Mouse (Mus musculus) heart, postnatal 10 days (tissue): ENCODE measurements around the gene Alg9. TPM values are rescaled to one million over a fixed set of nuclear protein-coding genes. Genes with fewer than 3 reads are reported as not detected.
A peak's percentile ranks its signal among the peaks of the same experiment; 100 is the strongest.

ENCODE experiments used
- DNase-seq, 2 experiments: peaks; one replicate each; pipeline ENCODE4 v3.0.0; 2021
- intact Hi-C: fragments of 180-260 bp; cut with DNase I; formaldehyde crosslinking; loops from one replicate; pipeline ENCODE4 v1.15.1; 2025
- total RNA-seq, 2 experiments: library from RNA; stranded (reverse); gene quantifications; 2 replicates each; pipeline ENCODE4 v1.2.3; 2021

Gene Alg9
- total RNA-seq, 2 experiments from 2014 or later = 10.5 to 16.1 TPM

DNA sequence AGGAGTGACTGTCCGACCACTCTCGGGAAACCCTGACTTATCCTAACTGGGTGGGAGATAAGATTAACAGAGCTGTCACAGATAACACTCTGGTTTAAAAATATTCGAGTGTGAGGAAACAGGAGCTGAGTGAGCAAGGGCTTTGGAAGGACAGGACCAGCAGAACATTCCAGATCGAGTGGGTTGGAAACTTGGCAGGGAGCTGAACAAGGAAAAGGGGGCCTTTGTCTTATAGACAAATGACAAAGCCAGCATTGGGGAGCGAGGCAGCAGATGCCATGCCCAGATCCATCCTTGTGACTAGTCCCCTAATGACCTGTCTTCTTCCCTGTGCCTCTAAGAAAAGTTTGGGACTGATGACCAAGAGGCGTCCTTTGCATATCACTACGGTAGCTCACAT lies 20.9 kb upstream of the Alg9 start:
- DNase-seq = peak; percentile 43 to 44
- intact Hi-C loops = loop anchor here (1.0 kb wide), 1 partner anchor 31 kb away; no protein-coding TSS in a partner anchor

DNA sequence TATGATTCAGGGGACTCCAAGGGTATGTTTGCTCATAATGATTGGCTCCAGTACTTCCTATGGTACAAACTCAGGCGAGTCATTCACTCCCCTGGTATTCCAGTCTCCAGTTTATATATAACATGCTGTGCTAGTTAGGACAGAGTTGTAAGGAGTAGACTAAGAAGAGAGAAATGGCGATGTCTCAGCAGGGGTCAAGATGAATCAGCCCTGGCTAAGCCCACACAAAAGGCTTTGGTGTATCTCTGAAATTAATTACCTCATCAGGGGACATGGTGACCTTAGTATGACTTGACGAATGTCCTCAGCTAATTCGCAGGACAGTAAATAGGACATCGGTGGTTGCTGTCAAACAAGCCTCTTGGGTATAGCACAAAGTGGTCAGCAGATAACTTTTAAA lies 18.1 kb upstream of the Alg9 start:
- DNase-seq = no peak
- intact Hi-C loops = no loop called here

DNA sequence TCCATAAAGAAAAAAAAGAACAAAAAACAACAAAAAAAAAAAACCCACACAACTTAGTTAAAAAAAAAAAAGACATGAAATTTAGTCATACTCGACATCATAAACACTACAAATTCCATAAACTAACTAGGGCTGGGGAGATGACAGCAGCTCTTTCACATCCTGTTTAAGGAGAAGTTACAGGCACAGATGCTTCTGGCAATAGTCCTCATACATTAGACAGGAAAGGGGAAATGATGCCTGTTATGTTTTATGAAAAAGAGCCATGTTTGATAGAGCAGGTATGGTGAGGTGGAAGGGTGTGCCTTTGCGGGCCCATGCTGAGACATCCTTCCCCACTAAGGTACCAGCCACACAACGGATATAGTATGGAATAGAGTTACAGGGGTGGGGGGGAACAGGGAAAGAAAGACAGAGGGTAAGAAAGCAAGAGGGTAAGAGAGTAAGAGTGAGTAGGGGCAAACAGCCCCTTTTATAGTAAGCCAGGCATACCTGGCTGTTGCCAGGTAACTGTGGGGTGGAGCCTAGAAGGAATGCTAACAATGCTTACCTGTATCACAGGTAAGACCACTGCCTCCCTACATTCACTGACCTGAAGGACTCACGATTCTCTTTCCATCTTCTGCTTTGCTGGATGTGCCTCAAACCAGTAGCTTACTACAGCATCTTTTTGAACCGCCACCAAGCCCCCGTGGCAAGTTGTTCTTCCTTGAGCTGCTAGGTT lies 13.1 kb upstream of the Alg9 start:
- no peak for DNase-seq
- intact Hi-C loops = no loop called here

DNA sequence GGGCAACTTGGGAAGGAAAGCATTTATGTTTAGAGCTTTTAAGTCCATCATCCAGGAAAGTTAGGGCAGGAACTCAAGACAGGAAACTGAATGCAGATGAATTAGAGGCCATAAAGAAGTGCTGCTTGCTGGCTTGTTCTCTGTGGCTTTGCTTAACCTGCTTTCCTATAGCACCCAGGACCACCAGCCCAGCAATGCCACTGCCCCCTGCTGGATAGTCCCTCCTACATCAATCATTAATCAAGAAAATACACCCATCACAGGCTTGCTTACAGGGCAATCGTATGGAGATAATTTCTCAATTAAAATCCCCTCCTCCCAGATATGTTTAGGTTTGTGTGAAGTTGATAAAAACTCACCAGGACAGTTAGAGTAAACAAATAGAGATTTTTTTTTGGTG lies 11.5 kb upstream of the Alg9 start:
- DNase-seq = peak in 1 of 2 experiments; percentile 48
- intact Hi-C loops = no loop called here

DNA sequence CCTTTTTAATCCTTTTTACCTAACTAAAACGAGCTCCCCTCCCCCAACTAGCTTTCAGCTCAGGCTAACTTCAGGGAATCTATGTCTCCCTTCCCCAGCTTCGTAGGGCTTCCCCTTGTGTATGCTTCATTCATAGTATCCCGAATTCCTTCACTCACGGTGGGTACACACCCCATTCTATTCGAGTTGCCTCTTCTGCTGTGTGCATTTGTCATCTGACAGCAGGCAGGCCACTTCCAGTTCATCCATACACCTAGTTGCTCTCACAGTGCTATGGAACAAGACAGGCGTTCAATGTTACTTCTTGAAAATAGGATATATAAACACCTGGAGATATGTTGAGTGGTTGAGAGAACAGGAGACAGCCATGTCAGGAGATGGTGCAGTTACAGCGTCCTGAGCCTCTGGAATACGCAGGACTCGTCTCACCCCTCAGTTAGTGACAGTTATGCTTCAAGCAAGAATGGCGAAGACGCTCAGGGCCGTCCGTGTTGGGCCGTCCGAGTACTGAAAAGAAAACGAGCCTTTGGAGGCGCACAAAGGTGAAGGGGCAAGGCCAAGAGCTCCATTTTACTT lies 7.2 kb upstream of the Alg9 start:
- DNase-seq = peak in 1 of 2 experiments; percentile 29
- intact Hi-C loops = loop anchor here (5.0 kb wide), 3 partner anchors 70 to 165 kb away; partner anchors contain the start of genes Nkapd1, Pih1d2, Sdhd and Timm8b

DNA sequence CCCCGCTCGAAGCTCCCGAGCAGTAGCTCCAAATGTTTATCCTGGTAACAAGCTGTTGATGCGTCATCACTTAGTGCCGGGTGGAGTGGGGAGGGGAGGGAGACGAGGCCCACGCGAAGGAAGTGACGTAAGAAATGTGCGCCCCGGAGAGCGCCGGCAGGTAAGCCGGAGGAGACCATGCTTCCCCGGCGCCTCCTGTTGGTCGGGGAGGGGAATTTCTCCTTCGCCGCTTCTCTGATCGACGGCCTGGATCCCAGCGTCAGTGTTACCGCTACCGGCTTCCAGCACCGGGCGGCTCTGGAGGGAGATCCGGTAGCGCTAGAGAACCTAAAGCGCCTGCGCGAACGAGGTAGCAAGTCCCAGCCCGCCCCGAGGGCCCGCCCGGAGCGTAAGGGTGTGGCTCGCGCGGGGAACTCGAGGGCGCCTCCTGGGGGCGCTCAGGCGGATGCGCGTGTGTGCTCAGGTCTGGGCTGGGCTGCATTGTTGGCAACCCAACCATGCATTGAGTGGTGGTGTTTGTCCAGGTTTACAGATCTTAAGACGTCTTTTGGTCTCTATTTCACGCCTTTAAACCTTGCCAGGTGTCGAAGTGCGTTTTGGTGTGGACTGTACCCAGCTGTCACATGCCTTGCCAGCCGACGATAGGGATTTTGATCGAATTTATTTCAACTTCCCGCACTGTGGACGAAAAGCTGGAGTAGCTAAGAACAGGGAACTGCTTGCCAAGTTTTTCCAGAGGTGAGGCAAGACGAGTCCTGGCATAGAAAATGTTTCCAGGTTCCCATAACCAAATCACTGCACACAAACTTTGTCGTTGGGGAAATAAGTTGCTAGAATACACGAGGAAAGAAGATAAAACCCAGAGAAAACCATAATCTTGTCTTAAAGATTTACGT lies 6.5 kb upstream of the Alg9 start, which contains the start of gene Fdxacb1:
Fdxacb1 (plus strand) TSS at position 130 of the 896 bp plus-strand sequence.
- intact Hi-C loops = loop anchor here (5.0 kb wide), 3 partner anchors 71 to 166 kb away; partner anchors contain the start of genes Nkapd1, Pih1d2, Sdhd and Timm8b
- peak; percentile 99 for DNase-seq

DNA sequence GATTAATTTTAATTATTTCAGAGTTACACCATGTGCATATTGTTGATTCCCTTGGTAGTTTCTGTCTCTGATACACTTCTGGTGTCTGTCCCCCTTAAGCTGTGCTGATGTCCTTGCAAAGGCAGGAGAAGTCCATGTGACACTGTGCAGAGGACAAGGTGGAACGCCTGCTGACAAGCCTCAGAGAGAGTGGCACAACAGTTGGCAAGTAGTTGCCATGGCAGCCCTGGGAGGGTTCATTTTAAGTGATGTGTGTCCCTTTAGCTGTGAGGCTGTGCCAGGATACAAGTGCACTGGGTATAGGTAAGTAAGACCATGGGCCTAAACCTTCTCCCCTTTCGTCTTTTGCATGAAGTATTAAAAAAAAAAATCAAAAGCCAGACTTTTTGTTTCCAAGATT lies 4.8 kb upstream of the Alg9 start:
- DNase-seq = peak; percentile 43 to 48
- intact Hi-C loops = no loop called here

DNA sequence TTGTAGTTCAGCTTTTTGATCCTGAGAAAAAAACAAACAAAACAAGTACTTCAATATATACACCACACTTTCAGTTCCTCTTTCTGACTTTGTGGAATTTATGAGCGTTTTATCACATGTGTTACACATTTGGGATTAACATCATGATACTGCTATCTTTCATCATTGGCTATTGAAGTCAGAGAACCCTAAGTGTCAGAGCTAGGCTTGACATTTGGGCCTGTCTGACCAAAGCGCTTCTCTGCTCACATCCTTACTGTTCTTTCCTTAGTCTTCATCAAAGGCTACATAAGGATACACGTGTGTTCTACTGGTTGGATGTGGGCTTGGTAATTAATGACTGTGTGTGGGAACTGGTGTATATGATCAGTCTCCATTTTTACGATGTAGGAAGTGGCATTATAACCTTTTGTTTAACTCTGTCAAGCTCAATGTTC lies 775 bp upstream of the Alg9 start:
- intact Hi-C loops = no loop called here
- no peak for DNase-seq

DNA sequence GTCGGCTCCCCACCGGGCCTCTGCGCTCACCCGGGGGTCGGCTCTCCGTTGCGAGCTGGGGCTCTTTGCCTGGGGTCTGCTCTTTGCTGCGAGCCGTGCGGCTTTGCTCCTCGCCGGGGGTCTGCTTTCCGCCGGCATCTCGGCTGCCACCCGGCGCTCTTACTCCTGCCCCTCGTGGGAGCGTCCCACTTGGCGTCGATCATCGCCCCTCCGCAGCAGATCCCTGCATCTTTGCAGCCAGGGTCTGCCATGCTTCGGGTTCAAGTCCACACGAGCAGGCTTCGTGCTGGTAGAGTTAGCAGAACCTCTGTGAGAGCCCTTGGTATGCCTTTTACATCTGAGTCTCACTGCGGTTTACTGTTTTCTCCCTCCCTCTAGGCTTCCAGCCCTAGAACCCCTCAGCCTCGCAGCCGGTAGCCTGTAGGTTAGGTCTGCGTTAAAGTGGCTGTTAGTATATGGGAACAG lies 875 bp downstream of the Alg9 start:
- DNase-seq = peak in 1 of 2 experiments; percentile 20
- intact Hi-C loops = no loop called here

DNA sequence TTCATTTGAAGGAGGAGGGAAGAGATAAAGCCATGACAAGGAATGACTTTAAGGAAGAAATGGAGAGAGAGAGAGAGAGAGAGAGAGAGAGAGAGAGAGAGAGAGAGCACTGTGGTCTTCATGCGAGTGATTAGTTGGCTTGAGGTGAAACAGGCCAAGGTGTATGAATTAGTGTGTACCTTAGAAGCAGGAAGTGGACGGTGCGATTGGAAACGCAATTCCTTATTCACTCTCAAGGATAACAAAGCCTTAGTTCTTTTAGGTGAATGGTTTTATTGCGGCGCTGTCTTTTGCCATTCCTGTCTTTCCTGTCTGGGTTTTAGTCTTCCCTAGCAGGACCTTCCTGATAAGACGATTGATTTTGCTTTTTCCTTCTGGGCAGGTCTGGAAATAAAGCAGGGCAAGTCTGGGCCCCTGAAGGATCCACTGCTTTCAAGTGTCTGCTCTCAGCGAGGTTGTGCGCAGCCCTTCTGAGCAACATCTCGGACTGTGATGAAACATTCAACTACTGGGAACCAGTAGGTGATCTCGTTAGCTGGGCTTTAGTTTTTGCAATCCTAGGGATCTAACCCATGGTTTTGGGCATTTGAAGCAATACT lies 1.4 kb downstream of the Alg9 start:
- intact Hi-C loops = no loop called here
- no peak for DNase-seq

DNA sequence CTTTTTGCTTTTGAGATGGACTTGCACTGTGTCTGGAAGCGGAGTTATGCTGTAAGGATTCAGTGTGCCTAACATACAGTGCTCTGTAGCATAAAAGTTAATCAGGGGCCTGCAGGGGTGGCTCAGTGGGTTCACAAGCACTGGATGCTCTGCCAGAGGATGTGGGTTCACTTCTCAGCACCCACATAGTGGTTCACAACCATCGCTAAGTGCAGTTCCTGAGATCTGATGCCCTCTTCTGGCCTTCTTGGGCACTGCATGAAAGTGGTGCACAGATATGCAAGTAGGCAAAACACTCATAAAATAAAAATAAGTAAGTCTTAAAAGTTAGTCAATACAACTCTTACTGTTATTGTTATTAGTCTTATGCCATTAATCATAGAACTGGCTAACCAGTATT lies 7.3 kb downstream of the Alg9 start:
- intact Hi-C loops = no loop called here
- peak in 1 of 2 experiments; percentile 40 for DNase-seq

DNA sequence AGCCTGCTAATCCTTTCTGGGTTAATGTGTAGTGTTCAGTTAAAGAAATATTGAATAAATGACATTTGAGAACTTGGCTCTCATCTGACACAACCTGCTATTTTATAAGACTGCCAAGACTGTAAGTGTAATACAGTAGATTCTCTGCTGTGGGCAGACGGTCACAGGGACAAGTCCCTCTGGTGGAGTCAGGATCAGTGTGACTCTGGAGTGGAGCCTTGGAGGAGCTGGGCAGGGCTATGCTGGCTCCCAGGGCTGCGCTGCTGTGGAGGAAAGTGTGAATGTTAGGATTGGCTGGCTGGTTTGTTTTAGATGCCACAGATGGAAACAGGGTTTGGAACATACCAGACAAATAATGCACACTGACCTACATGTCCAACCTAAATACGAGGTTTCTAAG lies 20.4 kb downstream of the Alg9 start:
- no peak for DNase-seq
- intact Hi-C loops = no loop called here

DNA sequence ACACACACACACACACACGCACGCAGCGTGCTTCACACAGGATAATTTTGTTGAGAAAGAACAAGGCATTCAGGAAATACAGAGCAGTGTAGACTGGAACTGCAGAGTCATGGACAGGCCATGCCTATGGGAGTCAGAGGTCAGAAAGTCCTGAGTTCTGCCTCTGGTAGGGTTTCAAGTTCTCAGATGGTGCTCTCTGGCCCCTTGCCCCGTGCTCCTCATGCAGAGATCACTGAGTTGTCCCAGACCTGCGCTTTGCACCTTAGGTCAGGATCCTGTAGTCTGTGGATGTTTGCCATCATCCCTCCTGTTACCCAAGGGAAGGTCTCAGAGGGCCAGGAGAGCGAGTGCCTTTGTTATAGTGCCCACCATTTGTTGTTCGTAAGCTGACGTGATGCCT lies 22.0 kb downstream of the Alg9 start:
- intact Hi-C loops = no loop called here
- DNase-seq = no peak

DNA sequence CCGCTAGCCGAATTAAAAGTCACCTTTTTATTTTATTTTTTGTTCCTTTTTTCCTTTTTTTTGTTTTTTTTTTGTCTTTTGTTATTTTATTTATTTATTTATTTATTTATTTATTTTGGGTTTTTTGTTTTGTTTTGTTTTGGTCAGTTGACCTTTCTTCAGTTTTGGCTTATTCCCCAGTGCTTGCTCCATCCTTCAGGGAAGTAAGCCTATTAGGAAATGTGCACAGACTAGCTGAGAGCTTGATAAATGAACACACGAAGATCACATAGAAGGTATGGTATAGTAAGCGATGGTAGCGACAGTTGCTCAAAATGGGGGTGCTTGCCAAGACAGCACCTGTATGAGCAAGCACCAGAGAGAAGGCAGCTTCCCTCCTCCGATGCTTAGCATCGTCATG lies 22.8 kb downstream of the Alg9 start:
- intact Hi-C loops = no loop called here
- no peak for DNase-seq

DNA sequence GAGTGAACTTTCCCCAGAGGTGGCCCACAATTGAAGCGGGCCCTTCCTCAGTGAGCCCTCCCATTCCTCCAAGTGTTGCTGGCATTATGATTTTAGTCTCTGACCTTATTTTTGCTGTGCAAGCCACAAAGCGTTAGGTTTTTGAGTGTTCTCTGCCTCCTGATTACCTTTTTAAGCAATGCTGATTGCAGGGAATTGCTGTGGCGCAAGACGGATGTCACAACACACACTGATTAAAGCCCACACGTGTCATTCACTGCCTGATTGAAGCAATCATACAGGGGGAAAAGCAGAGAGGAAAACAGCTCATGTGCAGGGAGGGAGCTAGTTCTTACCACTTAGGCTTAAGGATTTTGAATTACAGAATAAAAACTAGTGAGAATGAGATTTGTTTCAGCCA lies 23.5 kb downstream of the Alg9 start:
- intact Hi-C loops = no loop called here
- no peak for DNase-seq

DNA sequence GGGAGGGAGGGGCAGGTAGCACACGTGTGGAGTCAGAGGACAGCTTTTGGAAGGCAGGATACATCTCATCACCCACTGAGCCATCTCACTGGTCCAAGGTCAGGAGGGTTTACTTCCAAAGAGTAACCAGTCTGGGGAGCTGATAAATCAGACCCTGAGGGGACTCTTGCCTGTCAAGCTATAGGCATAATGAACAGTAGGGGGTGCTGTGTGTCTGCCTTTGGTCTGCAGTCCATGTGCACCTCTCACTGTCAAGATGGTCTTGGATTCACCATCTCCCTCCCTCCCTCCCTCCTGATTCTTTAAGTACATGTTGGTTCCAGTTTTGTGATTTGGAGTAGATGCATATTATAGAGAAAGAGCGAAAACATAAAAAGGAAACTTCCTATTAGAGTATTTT lies 26.2 kb downstream of the Alg9 start:
- intact Hi-C loops = loop anchor here (1.0 to 2.0 kb wide), 2 partner anchors 208 to 352 kb away; partner anchors contain the start of gene Sik2
- DNase-seq = peak; percentile 46 to 71

DNA sequence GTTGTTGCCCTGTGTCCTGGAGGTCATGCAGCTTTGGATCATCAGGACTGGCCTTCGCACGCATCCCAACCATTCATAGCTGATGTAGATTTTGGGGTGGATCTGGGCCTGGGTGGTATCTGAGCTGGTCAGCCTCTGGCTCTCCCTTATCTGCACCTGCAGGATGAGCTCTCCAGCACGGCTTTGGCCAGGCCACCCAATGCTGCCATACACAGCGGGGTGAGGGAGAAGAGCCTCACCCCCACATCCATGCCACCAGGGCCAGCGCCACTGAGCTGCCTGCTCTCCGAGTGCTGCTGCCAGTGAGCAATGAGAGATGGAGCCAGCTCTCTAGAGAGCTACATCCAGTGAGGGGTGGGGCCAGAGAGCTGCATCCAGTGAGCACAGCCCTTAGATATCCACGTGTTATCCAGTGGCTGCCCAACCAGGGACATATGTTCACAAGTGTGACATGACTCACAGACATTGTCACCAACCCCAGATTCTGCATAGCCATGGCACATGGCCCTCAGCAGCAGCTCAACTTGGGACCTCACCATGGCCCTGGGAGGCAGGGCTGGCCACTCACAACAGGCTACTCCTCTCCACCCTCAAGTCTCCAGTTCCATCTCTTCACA lies 28.3 kb downstream of the Alg9 start:
- intact Hi-C loops = no loop called here
- DNase-seq = no peak

DNA sequence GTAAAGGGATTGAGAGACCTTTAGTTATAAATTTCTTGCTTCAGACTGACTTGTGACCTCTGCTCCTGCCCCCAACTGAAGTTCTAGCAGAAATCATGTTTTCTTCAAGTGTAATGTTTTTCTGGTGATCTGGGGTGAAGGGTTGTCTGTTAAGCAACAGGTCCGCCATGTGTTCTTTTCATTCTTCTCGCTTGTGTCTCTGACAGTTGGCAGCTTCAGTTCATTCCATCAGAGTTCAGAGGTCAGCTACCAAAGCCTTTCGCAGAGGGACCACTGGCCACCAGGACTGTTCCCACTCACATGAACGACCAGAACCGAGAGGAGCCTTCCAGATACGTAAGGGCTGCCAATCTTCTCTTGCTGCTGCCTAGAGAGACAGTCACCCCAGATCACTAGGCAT lies 33.7 kb downstream of the Alg9 start:
- intact Hi-C loops = no loop called here
- DNase-seq = no peak

DNA sequence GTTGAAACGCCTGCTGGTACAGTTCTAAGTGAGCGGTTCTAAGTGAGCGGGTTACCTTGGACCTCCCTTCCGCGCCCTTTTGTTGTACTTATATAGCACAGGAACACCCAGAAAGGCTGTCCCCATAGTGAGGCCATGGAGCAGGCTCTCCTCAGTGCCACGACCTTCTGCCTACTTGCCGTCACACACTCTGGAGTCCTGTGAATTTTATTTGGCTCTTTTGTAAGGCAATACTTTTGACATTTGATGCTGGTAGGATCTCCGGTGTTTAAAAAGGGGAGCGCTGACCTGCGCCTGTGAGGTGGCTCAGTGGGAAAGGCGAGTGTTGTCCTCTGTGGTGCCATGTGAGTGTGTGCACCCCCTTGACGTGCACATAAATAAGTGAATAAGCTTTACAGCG lies 34.3 kb downstream of the Alg9 start:
- intact Hi-C loops = no loop called here
- no peak for DNase-seq

DNA sequence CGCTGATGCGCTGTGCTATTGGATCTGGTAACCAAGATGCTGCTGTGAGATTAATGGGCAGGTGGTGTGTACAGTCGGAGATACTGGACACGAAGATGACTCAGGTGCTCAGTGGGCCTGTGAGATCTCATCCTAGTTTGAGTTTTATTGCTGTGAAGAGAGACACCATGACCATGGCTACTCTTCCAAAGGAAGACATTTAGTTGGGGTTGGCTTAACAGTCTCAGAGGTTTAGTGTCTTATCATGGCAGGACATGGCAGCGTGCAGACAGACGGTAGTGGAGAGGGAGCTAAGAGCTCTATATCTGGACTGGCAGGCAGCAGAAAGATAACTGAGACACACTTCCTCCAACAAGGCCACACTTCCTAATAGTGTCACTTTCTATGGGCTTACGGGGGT lies 36.4 kb downstream of the Alg9 start:
- intact Hi-C loops = no loop called here
- DNase-seq = no peak
